Mouse (Mus musculus) CD4-positive, CD25-positive, alpha-beta regulatory T cell, adult 2 months (primary cell): ENCODE data around the gene Aprt.

Experiments used
- DNase-seq: peaks from one replicate; pipeline ENCODE4 v3.0.0-alpha.2; 2012; ENCODE audit warnings: low read depth, low spot score

Gene Aprt

DNA sequence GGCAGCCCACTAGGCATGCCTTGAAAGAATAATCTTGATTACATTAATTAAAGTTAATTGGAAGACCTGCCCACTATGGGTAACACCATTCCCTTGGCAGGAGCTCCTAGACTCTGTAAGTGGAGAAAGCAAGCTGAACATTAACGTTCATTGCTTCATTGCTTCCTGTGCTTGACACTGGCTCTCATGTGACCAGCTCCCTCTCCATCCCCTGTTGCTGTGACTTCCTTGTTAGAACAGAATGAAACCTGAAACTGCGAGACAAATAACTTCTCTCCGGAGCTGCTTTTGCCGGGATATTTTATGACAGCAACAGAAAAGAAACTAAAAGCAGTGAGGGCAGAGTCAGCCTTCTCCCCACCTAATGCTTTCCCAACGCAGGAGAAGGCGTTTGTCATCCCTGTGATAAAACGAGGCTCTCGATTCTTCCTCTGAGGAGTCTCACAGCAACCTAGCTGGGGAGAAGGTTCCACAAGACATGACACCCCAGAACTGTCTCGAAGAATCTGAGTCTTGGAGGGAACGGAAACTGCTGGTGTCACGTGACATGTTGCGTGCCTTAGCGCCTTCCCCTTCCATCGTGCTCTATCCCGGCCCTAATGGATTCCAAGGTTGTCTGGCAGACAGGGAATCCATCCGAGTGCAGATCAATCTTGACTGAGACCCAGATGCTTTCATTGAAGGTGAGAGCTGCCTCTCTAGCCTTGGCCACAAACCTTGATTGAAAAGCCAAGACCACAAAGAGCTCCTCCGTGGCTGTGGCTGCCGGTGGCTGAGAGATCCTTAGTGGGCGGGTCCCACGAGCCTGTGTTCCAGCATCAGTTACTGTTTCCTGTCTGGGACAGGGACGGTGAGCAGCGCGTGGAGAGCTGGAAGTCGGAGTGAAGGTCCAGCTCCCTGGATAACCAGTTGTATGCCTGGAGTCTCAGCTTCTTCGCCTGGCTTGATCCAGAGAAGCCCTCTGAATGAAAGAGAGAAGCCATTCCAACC is 12.1 kb downstream of the Aprt start:
- DNase-seq = no peak

DNA sequence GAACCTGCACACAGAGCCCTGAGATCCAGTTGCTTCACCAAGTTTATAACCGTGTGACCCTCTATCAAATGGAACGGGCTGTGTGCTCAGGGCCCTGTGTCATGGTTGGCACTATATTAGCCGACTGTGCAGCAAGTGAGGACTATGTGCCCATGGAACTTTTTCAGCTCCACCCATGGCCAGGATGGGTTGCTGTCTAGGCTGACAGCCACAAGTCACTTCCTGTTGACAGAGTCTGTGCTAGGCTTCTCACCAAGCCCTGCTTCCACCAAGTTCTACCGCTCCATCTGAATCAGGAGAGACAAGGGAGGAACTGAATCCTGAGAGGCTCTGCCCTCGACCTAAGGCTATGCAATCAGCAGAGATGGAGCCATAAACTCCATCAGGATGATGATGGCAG is 15.5 kb downstream of the Aprt start:
- DNase-seq = peak; percentile 81

DNA sequence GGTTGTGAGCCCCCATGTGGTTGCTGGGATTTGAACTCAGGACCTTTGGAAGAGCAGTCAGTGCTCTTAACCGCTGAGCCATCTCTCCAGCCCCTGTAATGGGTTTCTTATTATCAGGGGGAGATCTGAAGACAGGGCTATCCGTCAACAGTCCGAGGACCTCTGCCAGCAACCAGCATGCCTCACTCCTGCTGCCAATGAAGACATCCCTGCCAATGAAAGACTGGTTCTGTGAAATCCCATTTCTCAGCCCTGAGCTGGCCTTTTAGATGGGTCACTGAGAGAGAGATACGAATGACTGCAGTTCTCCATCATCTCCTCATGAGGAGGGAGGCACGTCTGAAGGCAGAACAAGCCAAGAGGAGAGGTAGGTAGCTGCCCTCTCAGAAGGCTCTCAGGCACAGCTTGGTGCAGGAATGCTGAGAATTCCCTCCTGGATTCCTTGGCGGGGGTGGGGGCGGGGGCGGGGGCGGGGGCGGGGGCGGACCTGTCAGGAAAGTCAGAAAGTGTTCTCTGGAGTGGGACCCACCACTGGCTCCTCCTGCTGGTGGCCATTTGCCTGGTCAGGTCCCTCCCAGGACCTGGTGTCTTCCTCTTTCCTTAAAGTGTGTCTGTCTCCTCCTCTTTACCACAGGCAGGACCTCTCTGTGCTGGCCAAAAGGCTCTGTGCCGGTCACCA is 17.9 kb downstream of the Aprt start:
- no peak for DNase-seq

DNA sequence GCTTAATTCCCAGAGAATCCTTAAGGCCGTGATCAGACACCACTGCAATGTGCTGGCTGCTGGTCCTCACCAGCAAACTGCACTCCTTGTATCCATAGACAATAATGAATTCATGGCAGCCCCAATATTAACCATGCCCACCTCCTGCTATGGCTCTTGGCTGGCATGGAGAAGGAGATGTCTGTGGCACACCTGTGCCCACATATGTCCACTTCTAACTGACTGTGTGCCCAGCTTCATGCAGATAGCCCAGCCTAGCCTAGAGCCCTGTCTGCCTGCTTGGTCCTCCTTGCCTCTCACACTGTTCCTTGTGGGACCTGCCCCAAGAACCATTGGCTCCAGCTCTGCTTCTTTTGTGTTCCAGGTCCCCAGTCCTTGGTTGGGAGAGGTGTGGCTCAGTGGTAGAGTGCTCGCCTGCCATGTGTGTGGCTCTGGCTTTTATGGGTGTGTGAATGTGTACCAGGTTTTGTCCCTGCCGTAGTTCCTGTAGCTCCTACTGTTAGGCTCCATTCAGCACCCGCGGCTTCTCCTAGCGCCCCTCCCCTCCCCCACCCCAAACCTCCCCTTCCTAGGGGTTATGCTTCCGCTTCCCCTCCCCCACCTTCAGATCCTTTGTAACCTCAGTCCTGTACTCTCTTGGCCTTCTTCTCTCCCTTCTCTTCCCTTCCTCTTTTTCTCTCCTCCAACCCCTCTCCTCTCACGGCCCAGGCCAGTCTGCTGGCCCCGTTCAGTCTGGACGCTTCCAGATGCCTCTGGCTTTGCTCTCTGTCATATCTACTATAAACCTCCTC is 19.3 kb downstream of the Aprt start:
- DNase-seq = peak; percentile 48

DNA sequence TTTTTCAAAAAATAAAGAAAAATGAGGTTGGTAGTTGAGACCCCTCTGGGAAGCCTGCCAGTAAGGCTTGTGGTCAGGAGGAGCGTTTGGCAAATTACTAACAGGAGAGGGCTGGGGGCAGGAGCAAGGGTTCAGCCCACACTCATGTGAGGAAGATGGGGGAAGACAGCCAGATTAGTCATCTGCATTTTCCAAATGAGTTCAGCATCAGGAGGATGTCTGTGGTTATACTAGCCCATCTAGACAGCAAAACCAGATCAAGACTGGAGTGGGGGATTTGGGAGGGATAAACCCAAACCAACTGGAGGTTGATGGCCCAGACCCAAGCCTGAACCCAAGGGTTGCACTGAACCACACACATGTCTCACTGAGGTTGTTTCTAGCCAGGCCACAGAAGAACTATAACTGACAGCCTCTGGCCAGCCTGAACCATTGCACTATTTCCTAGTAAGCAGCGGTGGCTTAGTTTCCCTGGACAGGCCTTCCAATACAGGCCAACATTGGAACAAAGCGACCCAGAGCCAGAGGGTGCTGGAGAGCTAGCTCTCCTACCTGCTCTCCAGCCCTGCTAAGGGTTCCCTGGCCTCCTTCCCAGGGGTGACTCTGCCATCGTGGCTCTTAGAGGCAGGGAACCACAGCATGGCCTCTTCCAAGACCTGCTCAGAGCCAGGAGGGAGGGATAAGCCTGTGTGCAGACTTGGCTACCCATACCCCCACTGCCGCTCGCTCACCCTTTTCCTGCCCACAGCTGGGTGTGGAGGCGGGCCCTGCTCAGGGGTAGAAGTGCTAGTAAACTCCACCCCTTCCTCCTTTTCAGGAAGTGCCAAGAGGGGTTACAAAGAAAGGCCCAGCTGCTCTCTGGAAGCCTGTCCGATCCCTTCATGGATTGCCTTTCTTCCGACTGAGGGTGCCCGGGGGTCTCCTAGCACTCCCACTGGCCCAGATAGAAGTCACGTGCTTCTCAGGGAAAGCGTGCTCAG is 20.4 kb downstream of the Aprt start:
- peak; percentile 87 for DNase-seq

DNA sequence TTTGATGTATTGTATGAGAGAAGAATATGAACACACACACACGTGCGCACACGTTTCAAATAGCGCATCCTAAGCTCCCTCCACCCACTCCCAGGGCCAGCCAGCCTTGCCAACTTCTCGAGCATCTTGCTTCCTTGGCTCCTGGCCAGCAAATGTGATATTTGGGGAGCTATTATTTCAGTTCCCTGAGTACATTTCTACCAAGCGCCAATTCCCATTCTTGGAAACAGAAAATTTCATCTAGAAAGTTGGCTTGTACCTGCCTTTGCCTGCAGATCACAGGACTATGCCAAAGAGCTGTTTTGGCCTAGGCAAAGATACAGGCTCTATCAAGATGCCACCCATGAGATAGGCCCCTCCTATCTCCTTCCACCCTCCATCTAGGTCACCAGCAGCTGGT is 21.9 kb downstream of the Aprt start:
- DNase-seq = no peak

DNA sequence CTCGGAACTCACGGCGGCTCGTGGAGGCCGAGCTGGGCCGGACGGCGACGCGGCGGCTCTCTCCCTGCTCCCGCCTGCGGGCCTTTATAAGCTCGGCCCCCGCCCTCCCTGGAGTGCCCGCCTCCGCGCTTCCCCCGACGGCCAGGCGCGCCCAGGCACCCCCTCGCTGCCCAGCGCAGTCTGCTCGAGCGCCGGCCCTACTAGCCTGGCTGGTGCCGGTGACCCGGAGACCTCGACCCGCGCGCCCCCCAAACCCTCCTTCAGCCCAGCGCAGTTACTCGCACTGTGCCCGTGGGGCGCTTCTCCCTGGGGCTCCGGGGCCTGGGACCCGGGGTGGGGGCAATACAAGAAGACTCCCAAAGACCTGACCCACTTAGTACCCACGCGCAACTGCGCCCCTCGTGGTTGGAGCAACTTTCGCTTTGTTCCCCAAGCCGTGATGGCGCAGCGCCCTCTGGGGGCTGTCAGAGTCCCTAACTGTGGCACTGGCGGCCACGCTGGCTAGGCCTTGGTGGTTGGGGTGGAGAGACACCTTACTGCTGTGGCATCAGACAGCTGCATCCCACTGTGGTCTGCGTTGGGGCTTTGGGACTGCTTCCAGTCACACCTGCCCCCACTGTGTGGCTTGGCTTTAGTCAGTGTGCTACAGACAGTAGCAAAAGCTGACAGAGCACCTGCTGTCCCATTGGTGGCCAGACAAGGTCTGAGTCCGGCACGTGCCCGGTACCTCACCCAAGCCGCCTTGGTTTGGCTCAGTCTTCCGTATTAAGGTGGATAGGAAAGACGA is 25.3 kb downstream of the Aprt start, which contains the start of gene Piezo1:
Gene Piezo1 (minus strand): TSS at position 65 of the 787 bp plus-strand sequence.
- DNase-seq = peak; percentile 97

DNA sequence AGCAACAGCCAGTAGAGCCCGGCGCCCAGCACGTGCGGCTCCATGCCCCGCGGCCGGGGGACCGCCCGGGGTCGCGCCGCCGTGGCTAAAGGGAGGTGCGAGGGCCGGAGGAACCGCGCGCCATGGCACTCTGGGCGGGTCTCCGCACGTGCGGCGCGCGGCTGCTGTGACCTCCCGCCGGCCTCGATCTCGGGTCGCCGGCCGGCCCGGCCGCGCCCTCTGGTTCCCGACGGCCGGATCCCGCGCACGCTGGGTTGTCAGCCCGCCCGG is 25.8 kb downstream of the Aprt start:
- DNase-seq = no peak

DNA sequence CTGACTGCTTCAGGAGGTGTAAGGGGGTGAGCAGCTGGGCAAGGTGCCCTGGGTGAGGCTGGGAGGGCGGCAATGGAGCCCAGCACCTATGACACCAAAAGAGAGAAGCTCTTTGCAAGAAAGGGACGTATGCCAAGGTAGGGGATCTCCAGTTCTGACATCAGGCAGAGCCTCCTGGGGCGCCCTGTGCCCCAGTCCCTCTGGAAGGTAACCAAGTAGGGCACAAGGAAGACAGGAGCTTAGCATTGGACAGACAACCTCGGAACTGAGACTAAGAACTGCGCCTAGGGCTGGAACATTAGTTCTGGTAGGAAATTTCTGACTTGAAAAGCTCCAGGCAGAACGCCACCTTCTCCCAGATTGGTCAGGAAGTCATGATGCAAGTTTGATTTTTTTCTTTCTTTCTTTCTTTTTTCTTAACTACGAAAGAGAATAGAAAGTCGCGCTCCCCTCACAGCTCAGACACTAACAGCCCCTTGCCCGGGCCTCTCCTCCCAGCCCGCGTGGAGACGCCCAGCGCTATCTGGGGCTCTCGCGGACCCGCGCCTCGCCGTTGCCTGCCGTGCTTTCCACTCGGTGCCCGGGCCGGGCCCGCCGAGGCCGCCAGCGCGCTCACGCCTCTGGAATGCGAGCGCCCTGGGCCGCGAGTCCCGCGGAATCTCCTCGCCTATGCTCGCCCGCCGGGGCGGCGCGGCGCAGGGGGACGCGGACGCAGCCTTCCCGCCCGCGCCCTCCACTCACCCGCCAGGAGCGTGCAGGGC is 26.3 kb downstream of the Aprt start:
- DNase-seq = peak; percentile 63

DNA sequence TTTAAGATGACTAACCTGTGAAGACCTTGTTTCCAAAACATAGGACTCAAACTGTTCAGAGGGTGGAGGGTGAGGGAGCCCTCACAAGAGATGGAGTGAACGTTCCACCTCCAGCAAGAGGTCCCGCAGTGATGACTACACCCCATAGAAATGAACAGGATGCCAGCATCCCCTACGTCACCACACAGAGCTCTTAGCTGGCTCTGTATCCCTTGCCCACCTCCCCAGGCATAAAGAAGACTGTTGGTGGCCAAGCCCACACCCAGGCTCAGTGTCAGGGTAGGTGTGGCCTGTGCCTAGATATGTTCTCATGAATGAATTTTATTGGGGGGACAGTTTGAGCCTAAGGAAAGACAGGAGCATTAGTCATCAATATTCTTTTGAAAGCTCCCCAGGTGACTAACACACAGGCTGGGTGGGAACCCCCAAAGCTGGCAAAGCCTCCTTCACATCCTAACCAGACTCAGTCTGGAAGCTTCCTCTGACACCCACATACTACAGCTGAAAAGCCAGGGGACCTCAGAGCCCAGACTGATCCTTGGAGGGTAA is 27.7 kb downstream of the Aprt start:
- peak; percentile 65 for DNase-seq

DNA sequence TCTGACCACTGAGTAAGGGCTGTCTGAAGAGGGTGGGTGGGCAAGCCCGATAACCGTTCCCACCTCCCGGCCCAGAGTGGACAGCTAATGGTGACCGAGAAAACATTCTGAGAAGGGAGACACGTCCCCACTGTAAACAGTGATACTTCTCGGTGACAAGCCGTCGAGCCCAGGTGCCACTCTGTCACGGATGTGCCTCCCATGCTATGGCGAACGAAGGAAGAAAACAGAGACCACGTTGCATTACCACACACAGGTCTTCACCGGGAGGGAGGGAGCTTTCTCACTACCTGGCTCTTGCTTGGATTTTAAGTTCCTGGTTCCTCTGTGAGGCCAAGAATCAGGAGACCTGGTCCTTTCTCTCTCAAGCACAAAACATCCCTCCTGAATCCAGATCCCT is 28.4 kb downstream of the Aprt start:
- peak; percentile 48 for DNase-seq

DNA sequence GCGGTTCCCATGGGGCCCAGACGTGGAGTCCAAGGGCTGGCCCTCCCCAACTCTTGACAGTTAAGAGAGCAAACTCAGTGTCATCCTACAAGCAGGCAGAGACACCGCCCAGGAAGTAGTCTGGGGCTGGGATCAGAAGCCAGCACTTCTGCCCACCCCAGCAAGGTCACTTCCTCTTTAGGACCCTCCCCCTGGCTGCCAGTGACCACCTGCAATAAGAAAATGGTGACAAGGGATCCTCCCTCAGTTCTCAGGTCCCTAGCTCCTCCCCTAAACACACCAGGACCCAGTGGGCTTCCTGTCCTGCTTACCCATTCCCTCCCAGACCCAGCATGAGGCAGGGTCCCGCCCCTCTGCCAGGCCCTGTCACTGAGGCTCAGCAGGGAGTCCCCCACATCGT is 28.9 kb downstream of the Aprt start:
- peak; percentile 79 for DNase-seq

DNA sequence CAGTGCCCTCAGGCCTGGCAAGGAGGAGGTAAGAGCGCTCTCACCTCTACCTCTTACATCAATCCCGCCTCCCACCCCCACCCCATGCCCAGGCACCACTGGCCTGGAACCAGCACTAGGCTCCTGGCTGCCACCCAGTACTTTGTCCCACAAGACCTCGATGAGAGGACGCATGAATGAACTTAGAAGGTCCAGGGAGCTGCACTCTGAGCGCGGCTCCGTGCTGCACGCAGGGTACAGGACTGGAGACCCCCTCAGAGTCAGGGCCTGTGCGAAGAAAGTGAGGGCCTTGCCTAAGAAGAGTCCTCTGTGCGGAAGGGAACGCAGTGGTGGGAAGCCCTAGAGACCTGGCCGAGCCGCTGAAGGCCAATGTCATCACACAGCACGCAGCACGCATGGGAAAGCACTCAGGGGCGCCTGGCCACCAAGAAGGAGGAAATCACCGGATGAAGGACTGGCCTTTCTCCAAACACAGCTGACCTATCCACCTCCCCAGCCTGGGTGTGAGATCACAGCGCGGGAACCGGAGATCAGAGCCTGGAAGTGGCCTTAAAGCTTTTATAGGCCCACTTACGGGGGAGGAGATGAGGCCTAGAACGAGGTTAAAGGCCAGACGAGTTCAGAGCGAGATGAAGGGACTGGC is 29.8 kb downstream of the Aprt start:
- no peak for DNase-seq

DNA sequence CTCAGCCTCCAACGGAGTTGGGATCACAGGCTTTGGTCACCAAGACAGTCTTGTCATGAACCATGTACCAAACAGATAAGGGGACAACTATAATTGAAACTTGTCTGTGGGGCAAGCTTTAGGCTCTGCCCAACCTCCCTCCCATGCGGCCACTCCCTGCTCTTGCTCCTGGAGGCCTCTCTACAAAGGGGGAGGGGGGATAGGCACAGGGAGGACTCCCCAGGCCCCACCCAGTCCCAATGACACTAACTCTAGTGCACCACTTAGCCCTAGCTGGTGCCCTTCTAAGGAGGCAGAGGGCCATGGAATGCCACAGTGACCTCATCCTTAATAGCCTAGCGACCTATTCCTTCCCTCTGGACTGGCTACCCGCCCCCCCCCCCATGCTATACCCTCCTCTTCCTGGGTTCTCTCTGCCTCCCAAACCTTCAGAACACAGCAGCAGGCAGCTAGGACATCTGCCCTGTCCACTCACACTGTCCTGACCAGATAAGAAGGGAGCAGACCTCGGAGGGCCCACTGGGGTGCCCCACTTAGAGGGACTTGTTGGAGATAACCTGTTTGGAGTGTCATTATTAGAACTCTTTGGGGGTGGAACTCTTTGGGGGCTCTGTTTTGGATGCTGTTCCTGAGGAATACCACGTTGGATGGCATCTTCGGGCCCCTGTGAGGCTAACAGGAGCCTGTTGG is 30.5 kb downstream of the Aprt start:
- no peak for DNase-seq

DNA sequence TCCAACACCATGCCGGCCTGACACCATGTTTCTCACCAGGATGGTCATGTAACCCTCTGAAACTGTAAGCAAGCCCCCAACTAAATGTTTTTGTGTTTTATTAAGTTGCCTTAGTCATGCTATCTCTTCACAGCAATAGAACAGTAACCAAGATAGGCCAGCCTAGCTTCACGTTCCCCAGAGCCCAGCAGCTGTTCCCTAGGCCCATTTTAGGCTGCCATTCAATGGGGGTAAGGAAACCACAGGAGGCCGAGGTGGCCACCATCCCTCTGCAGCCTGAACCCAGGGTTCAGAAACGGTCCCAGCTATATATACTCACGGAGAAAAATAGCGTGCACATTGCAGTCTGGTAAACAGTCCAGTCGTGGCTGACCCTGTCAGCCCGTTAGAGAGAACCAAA is 32.6 kb downstream of the Aprt start:
- no peak for DNase-seq

DNA sequence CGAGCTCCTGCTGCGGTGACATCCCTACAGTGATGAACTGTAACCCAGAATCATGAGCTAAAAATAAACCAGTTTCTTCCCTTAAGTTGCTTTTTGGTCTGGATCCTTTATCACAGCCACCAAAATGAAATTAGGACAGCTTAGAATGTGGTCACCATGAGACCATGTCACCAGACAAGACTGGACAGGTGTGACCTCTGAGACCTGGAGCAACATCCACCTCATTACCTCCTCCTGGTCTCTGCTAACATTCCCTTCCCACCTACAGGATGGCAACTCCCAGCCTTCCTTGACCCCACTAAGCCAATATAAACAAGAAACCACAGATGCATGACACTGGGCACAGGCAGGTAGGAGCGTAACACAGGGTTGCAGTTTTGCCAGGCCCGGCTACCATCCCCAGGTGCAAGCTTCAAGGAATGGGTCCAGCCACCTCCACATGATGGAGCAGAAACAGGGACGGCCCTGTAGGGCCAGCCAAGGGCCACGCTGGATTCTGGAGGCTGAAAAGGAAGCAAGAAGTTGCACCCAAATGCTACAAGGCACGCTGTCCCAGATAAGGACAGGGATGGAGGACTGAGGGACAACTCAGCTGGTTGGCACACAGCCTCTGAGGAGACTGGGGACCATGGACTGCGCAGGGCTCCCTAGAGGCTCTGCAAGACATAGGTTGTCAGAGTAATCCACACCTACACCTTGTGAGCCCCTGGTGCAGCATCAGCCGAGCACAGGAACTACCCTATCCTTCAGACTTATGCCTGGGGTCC is 38.2 kb downstream of the Aprt start:
- no peak for DNase-seq

DNA sequence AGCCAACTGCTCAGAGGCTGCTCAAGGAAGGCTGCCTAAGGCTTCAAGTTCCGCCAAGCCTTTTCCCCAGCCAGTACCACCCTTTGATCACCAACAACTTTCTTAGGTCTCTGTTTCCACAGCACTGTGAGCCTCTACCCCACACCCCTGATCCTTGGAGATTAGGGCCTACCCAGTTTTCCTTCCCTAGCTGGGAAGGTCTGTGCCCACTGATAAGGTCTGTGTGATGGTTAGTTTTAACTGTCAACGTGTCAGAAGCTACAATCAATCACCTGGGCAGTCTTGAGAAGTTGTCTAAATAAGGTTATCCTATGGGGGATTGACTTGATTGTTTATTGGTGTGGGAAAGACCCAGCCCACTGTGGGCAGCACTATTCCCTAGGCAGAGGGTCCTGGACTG is 38.9 kb downstream of the Aprt start:
- no peak for DNase-seq
